Mouse (Mus musculus) stomach, embryonic 14.5 days (tissue): ENCODE measurements around the gene Hmox1. TPM values are rescaled to one million over a fixed set of nuclear protein-coding genes. Genes with fewer than 3 reads are reported as not detected.
A peak's percentile ranks its signal among the peaks of the same experiment; 100 is the strongest.

Source experiments
- ATAC-seq: fragments of 200-750 bp; cut with Nextera tagmentation; 2 replicates; pipeline ENCODE4 v1.8.0; 2017; ENCODE audit warnings: low read depth, moderate TSS enrichment; ENCODE audit not compliant: insufficient number of reproducible peaks, insufficient read depth, low FRiP score
- H3K27ac ChIP-seq: fragments of 300-500 bp; sonication (generic); 2 replicates; pipeline ENCODE4 v1.5.1; 2014; ENCODE audit warnings: mild to moderate bottlenecking, low read length, moderate library complexity, mixed read lengths
- H3K27me3 ChIP-seq: fragments of 300-500 bp; sonication (generic); 2 replicates; pipeline ENCODE4 v1.6.1; 2014; ENCODE audit warnings: low read length, control low read depth, mixed read lengths; ENCODE audit not compliant: control insufficient read depth, insufficient read depth
- H3K36me3 ChIP-seq: fragments of 300-500 bp; sonication (generic); 2 replicates; pipeline ENCODE4 v1.6.1; 2014; ENCODE audit warnings: mild to moderate bottlenecking, control low read depth, low read length, moderate library complexity, mixed read lengths; ENCODE audit not compliant: control insufficient read depth, insufficient read depth
- H3K4me1 ChIP-seq: fragments of 300-500 bp; sonication (generic); 2 replicates; pipeline ENCODE4 v1.6.1; 2014; ENCODE audit warnings: low read length, control low read depth, mixed read lengths; ENCODE audit not compliant: control insufficient read depth, insufficient read depth
- H3K4me2 ChIP-seq: fragments of 300-500 bp; sonication (generic); replicated peaks from 2 replicates; pipeline ENCODE4 v1.6.1; 2014; ENCODE audit warnings: low read depth, low read length, control low read depth
- H3K4me3 ChIP-seq: fragments of 300-500 bp; sonication (generic); 2 replicates; pipeline ENCODE4 v1.5.1; 2014; ENCODE audit warnings: low read depth, low read length, control low read depth
- H3K9ac ChIP-seq: fragments of 300-500 bp; sonication (generic); replicated peaks from 2 replicates; pipeline ENCODE4 v1.6.1; 2014; ENCODE audit warnings: low read depth, mild to moderate bottlenecking, control low read depth, low read length, moderate library complexity, mixed read lengths
- H3K9me3 ChIP-seq: fragments of 300-500 bp; sonication (generic); 2 replicates; pipeline ENCODE4 v1.6.1; 2016; ENCODE audit warnings: low read depth, low read length, control low read depth; ENCODE audit not compliant: control insufficient read depth
- WGBS: fragments of 180-500 bp; shearing (Covaris S2); extraction: QIAGEN DNeasy Blood & Tissue Kit; methylation state at CpG from one replicate; pipeline ENCODE4 v1.1.7; 2014; 5-methylcytosine and 5-hydroxymethylcytosine counted together
- polyA plus RNA-seq: library from polyadenylated mRNA; unstranded; fragments of >200 nt; fragmentation: Nextera tagmentation; extraction: Ambion mirVana; gene quantifications from 2 replicates; pipeline ENCODE4 v1.2.1, GENCODE M21; 2014

Hmox1 gene
- polyA plus RNA-seq, 1 experiment from 2014 or later, result 7.7 TPM

- Histone ChIP-seq H3K4me1 (no peaks in the 10 kb centered on the region), H3K9ac (no peak overlapping the region), H3K36me3 (no peaks in the 10 kb centered on the region; the same call in 1 of the 2 replicates), H3K4me3 (no peak overlapping the region), H3K27ac (no peak overlapping the region), H3K4me2 (no peak overlapping the region), H3K9me3 (no peaks in the 10 kb centered on the region), H3K27me3 (no peaks in the 10 kb centered on the region)
- ATAC-seq, result no peak
- 91% methylated on average over 3 of the region's 3 CpGs for WGBS
Observed at GRCm38 (mm10) chr8:75064790-75065189, 28.6 kb upstream of the Hmox1 start.

GRCm38 (mm10) chr8:75067287-75067686 is 26.1 kb upstream of the Hmox1 start:
- H3K27me3 ChIP-seq, result no peaks in the 10 kb centered on the region
- WGBS, result 85% methylated on average over 6 of the region's 6 CpGs
- no peak overlapping the region for H3K9ac ChIP-seq
- H3K4me2 ChIP-seq, result no peak overlapping the region
- no peak overlapping the region for H3K4me3 ChIP-seq
- H3K9me3 ChIP-seq, result no peaks in the 10 kb centered on the region
- H3K4me1 ChIP-seq, result no peaks in the 10 kb centered on the region
- ATAC-seq, result no peak
- H3K27ac ChIP-seq, result no peak overlapping the region
- H3K36me3 ChIP-seq, result no peaks in the 10 kb centered on the region; the same call in 1 of the 2 replicates

GRCm38 (mm10) chr8:75070297-75070696 is 23.1 kb upstream of the Hmox1 start:
- Histone ChIP-seq H3K27me3 (no peaks in the 10 kb centered on the region), H3K4me1 (no peaks in the 10 kb centered on the region), H3K4me2 (no peak overlapping the region), H3K4me3 (no peak overlapping the region), H3K9me3 (no peaks in the 10 kb centered on the region), H3K9ac (no peak overlapping the region), H3K27ac (no peak overlapping the region), H3K36me3 (no peaks in the 10 kb centered on the region)
- WGBS, result 83% methylated on average over 1 of the region's 1 CpGs
- no peak for ATAC-seq

GRCm38 (mm10) chr8:75071627-75072346 is 21.6 kb upstream of the Hmox1 start:
- Histone ChIP-seq H3K9me3 (no peaks in the 10 kb centered on the region), H3K36me3 (no peaks in the 10 kb centered on the region), H3K9ac (no peak overlapping the region), H3K4me2 (no peak overlapping the region), H3K4me3 (no peak overlapping the region), H3K4me1 (no peaks in the 10 kb centered on the region), H3K27ac (no peak overlapping the region), H3K27me3 (no peaks in the 10 kb centered on the region)
- WGBS, result 26% methylated on average over 4 of the region's 4 CpGs
- ATAC-seq, result peak; percentile 78

- WGBS, result 88% methylated on average over 1 of the region's 1 CpGs
Observed at GRCm38 (mm10) chr8:75074876-75075275, 18.5 kb upstream of the Hmox1 start.

GRCm38 (mm10) chr8:75078215-75078614 is 15.2 kb upstream of the Hmox1 start:
- ATAC-seq, result no peak
- no peak overlapping the region for H3K4me3 ChIP-seq
- WGBS, result 63% methylated on average over 1 of the region's 1 CpGs
- H3K36me3 ChIP-seq, result no peaks in the 10 kb centered on the region
- no peaks in the 10 kb centered on the region for H3K27me3 ChIP-seq
- no peak overlapping the region for H3K9ac ChIP-seq
- no peak overlapping the region for H3K27ac ChIP-seq
- no peaks in the 10 kb centered on the region for H3K4me1 ChIP-seq
- H3K9me3 ChIP-seq, result no peaks in the 10 kb centered on the region
- H3K4me2 ChIP-seq, result no peak overlapping the region

More at GRCm38 (mm10) chr8:75074876-75075275, 18.5 kb upstream of the Hmox1 start:
- Histone ChIP-seq H3K9ac (no peak overlapping the region), H3K27me3 (no peaks in the 10 kb centered on the region), H3K27ac (no peak overlapping the region), H3K4me2 (no peak overlapping the region), H3K4me3 (no peak overlapping the region), H3K4me1 (no peaks in the 10 kb centered on the region), H3K36me3 (no peaks in the 10 kb centered on the region), H3K9me3 (no peaks in the 10 kb centered on the region)
- ATAC-seq, result no peak

GRCm38 (mm10) chr8:75078851-75079250 is 14.6 kb upstream of the Hmox1 start:
- no peak for ATAC-seq
- H3K9me3 ChIP-seq, result no peaks in the 10 kb centered on the region
- no peaks in the 10 kb centered on the region for H3K4me1 ChIP-seq
- WGBS, result 91% methylated on average over 9 of the region's 9 CpGs
- H3K9ac ChIP-seq, result no peak overlapping the region
- H3K4me2 ChIP-seq, result no peak overlapping the region
- H3K27me3 ChIP-seq, result no peaks in the 10 kb centered on the region
- H3K4me3 ChIP-seq, result no peak overlapping the region
- no peak overlapping the region for H3K27ac ChIP-seq
- no peaks in the 10 kb centered on the region for H3K36me3 ChIP-seq

- Histone ChIP-seq H3K9ac (no peak overlapping the region), H3K4me1 (no peaks in the 10 kb centered on the region), H3K4me3 (no peak overlapping the region), H3K9me3 (no peaks in the 10 kb centered on the region), H3K27ac (no peak overlapping the region), H3K36me3 (no peaks in the 10 kb centered on the region), H3K4me2 (no peak overlapping the region), H3K27me3 (no peaks in the 10 kb centered on the region)
- no peak for ATAC-seq
- 78% methylated on average over 9 of the region's 9 CpGs for WGBS
Observed at GRCm38 (mm10) chr8:75081364-75082040, 11.9 kb upstream of the Hmox1 start.
